Mouse (Mus musculus) embryonic facial prominence, embryonic 13.5 days (tissue): ENCODE data around the gene Zfp106. TPM values are rescaled to one million over a fixed set of nuclear protein-coding genes. Genes with fewer than 3 reads are reported as not detected.
A peak's percentile ranks its signal among the peaks of the same experiment; 100 is the strongest.

Experiments used
- ATAC-seq: fragments of 200-750 bp; cut with Nextera tagmentation; 2 replicates; pipeline ENCODE4 v1.8.0; 2017; ENCODE audit warnings: low read depth; ENCODE audit not compliant: insufficient number of reproducible peaks, insufficient read depth, low FRiP score, low TSS enrichment
- H3K27ac ChIP-seq: fragments of 300-500 bp; sonication (generic); 2 replicates; pipeline ENCODE4 v1.5.1; 2015; ENCODE audit warnings: moderate library complexity, mild to moderate bottlenecking, inconsistent platforms
- H3K27me3 ChIP-seq: fragments of 300-500 bp; sonication (generic); 2 replicates; pipeline ENCODE4 v1.6.1; 2015; ENCODE audit warnings: mild to moderate bottlenecking, inconsistent platforms
- H3K36me3 ChIP-seq: fragments of 300-500 bp; sonication (generic); 2 replicates; pipeline ENCODE4 v1.6.1; 2015; ENCODE audit warnings: mild to moderate bottlenecking, inconsistent platforms
- H3K4me1 ChIP-seq: fragments of 300-500 bp; sonication (generic); 2 replicates; pipeline ENCODE4 v1.6.1; 2015; ENCODE audit warnings: inconsistent platforms
- H3K4me2 ChIP-seq: fragments of 300-500 bp; sonication (generic); 2 replicates; pipeline ENCODE4 v1.6.1; 2015; ENCODE audit warnings: moderate library complexity, mild to moderate bottlenecking, inconsistent platforms
- H3K4me3 ChIP-seq: fragments of 300-500 bp; sonication (generic); 2 replicates; pipeline ENCODE4 v1.5.1; 2015; ENCODE audit warnings: mild to moderate bottlenecking, inconsistent platforms
- H3K9ac ChIP-seq: fragments of 300-500 bp; sonication (generic); 2 replicates; pipeline ENCODE4 v1.6.1; 2015; ENCODE audit warnings: mild to moderate bottlenecking, inconsistent platforms
- H3K9me3 ChIP-seq: fragments of 300-500 bp; sonication (generic); 2 replicates; pipeline ENCODE4 v1.6.1; 2016; ENCODE audit warnings: inconsistent platforms
- WGBS: fragments of 180-500 bp; shearing (Covaris S2); methylation state at CpG from one replicate; pipeline ENCODE4 v1.1.7; 2015; ENCODE audit warnings: mixed read lengths; 5-methylcytosine and 5-hydroxymethylcytosine counted together
- polyA plus RNA-seq: library from polyadenylated mRNA; unstranded; fragments of >200 nt; fragmentation: Nextera tagmentation; extraction: Ambion mirVana; gene quantifications from 2 replicates; pipeline ENCODE4 v1.2.1, GENCODE M21; 2015

Zfp106 gene
- polyA plus RNA-seq, 1 experiment from 2014 or later, result 49.7 TPM

DNA sequence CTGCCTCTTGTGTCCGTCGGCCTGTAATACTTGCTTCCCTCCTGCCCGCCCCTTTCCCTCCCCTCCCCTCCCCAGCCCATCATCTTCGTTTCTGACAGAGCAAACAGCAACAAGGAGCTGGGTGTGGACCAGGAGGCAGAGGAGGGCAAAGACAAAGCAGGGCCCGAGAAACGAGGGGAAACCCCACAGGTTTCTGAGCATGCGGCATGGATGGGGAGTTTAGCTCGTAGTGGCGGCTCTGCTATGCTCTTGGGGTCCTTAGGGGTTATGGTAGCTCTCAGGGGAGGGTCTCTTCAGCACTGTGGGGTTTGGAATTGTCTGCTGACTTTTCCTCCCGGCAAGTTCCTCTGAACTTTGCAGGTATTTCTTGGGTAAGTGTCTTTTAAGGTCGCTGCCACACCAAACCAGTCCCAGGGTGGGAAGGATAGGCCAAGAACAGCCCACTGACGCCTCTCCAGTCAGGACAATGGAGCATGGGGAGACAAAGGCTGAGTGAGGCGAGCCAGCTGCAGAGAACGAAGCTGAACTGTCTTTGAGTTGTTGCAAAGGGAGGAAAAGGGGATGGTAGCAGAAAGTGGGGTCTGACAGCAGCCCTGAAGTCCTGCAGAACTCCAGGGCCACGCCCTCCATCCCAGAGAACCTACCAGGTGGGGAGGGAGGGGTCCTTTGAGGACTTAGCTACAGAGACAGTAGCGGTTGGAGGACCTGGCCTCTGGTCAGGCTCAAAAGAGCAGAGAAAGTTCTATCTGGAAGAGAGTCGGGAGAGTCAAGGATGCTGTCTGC, 62.3 kb downstream of the Zfp106 start:
- H3K4me3 ChIP-seq, result no peak overlapping the region
- no peak overlapping the region for H3K4me2 ChIP-seq
- no peaks in the 10 kb centered on the region for H3K27me3 ChIP-seq
- peaks cover 12% of the 10 kb centered on the region; the same call in 1 of the 2 replicates for H3K4me1 ChIP-seq
- H3K9ac ChIP-seq, result no peak overlapping the region
- H3K9me3 ChIP-seq, result no peaks in the 10 kb centered on the region
- no peak for ATAC-seq
- H3K36me3 ChIP-seq, result peaks cover 20% of the 10 kb centered on the region
- 39% methylated on average over 17 of the region's 17 CpGs for WGBS
- H3K27ac ChIP-seq, result no peak overlapping the region

DNA sequence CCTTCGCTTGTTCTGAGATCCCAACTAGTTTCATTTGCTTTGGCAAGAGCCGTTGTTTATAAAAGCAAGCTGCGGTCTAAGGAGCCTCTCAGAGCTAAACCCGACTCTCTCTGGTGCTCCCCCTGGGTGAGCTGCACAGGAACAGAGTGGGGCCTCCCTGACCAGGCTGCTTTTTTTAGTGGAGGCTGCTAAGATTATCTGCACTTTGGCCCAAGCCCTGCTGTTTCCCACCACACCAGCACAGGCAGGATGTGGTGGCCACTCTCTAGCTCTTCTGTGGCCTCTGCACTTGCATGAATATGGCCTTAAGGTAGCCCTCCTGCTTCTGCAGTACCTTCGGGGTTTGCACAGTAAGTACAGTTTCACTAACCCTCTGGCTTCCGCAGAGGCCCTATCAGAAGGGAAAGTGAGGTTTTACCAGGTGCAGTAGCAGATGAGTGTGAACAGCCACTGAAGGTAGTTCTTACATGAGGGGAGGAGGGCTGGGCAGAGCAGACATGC, 63.6 kb downstream of the Zfp106 start:
- Histone ChIP-seq H3K4me1 (peaks cover 12% of the 10 kb centered on the region; the same call in 1 of the 2 replicates), H3K4me2 (no peak overlapping the region), H3K4me3 (no peak overlapping the region), H3K9ac (no peak overlapping the region), H3K9me3 (no peaks in the 10 kb centered on the region), H3K27me3 (no peaks in the 10 kb centered on the region), H3K27ac (0 out of 2 replicates have a peak overlapping the region, but pooled peaks have one; percentile 44), H3K36me3 (peaks cover 8% of the 10 kb centered on the region)
- WGBS, result 67% methylated on average over 6 of the region's 6 CpGs
- ATAC-seq, result no peak

DNA sequence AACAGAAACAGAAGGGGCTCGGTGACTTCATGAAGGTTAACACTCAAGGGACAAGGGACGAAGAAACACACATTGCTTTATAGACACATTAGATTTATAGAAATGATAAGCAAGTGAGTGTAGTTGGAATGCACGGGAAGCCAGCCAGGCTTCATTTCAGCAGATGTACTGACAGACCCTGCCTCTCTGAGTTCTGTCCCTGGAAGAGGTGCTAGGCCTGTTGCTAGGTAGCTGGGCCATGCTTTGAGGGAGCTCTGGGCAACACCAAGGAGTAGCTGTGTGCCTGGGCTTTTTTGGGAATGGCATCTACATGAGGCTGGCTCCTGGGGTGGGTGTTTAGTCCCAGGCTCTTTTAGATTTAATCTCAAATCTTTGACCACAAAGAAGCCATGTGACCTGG, 67.1 kb downstream of the Zfp106 start:
- 64% methylated on average over 3 of the region's 3 CpGs for WGBS
- Histone ChIP-seq H3K9ac (no peak overlapping the region), H3K36me3 (no peaks in the 10 kb centered on the region), H3K4me1 (peaks cover 6% of the 10 kb centered on the region; the same call in 1 of the 2 replicates), H3K27ac (no peak overlapping the region), H3K9me3 (no peaks in the 10 kb centered on the region), H3K4me2 (no peak overlapping the region), H3K4me3 (no peak overlapping the region), H3K27me3 (no peaks in the 10 kb centered on the region)
- no peak for ATAC-seq

DNA sequence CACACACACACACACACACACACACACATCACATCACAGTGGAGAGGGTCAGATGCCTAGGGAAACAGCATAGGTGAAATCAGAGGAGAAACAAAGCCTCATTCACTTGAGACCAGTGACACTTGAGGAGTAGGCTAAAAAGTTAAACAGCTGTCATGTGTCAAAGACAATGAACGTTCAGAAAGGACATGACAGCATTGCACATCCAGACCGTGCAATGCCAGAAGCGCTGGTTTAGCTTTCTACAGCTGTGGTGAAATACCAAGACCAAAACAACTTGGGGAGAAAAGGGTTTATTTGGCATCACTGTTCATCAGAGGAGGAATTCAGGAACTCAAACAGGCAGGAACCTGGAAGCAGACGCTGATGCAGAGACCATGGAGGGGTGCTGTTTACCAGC, 70.4 kb downstream of the Zfp106 start:
- Histone ChIP-seq H3K4me2 (no peak overlapping the region), H3K27ac (no peak overlapping the region), H3K36me3 (no peaks in the 10 kb centered on the region), H3K4me1 (no peaks in the 10 kb centered on the region), H3K9me3 (no peaks in the 10 kb centered on the region), H3K27me3 (no peaks in the 10 kb centered on the region), H3K9ac (no peak overlapping the region), H3K4me3 (no peak overlapping the region)
- WGBS, result 45% methylated on average over 4 of the region's 4 CpGs
- ATAC-seq, result no peak

DNA sequence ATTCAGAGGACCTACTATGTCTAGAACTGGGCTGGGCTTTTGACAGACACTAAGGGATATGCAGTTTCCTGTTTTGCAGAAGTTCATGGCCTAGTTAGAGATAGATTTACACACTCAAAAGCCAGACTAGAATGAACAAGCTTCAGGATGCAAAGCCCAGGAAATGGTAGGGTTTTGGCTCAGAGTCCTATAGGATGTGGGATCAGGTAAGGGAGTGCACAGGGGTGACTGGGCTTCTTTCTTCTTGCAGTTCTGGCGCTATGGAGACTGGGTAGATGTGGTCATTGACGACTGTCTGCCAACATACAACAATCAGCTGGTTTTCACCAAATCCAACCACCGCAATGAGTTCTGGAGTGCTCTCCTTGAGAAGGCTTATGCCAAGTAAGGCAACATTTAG, 79.4 kb downstream of the Zfp106 start:
- 84% methylated on average over 3 of the region's 3 CpGs for WGBS
- H3K4me1 ChIP-seq, result 0 out of 2 replicates have a peak, but pooled peaks cover 4% of the 10 kb centered on the region
- no peak overlapping the region for H3K4me2 ChIP-seq
- no peak overlapping the region for H3K27ac ChIP-seq
- no peak for ATAC-seq
- no peak overlapping the region for H3K4me3 ChIP-seq
- H3K36me3 ChIP-seq, result no peaks in the 10 kb centered on the region
- H3K9ac ChIP-seq, result no peak overlapping the region
- no peaks in the 10 kb centered on the region for H3K9me3 ChIP-seq
- 0 out of 2 replicates have a peak, but pooled peaks cover 3% of the 10 kb centered on the region for H3K27me3 ChIP-seq

DNA sequence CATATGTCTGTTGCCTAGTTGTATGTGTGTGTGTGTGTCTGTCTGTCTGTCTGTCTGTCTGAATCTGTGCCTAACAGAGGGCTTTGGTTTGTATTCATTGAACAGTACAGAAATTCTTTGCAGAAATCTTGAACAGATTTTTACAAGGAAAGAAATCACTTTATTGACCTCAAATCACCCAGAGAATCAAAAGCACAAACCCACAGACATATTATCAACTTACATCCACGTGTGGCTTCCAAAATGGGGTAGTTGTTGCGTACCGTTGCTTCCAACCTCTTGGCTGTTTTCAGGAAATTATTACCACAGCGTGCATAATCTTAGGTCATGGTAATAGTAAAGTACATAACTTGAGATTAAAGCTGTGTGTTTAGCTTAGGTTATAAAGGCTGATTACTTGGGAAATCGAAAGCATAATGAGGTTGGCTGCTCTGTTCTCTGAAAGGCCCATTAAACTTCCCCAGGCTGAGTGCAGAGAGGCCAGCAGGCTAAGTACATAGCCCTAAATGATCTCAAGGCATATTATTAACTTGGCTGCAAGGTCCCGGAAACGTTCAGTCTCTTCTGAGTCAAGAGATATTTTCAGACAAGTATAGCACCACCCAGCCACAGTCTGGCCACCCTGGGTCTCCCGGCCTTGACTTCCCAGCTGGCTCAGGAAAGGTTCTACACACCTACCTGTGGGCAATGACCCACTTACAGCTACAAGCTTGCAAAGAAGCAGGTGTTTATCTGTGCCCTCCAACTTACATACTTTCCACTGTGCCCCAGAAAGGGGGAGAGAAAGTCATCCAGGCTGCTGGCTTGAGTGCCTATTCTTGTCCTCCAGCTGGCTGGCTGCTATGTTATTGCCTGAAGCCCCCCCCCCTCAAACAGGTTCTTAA, 80.9 kb downstream of the Zfp106 start:
- H3K4me2 ChIP-seq, result no peak overlapping the region
- no peak overlapping the region for H3K9ac ChIP-seq
- 50% methylated on average over 8 of the region's 8 CpGs for WGBS
- 0 out of 2 replicates have a peak, but pooled peaks cover 4% of the 10 kb centered on the region for H3K4me1 ChIP-seq
- no peak overlapping the region for H3K4me3 ChIP-seq
- ATAC-seq, result 0 out of 2 replicates have a peak, but pooled peaks have one; percentile 15
- no peak overlapping the region for H3K27ac ChIP-seq
- H3K27me3 ChIP-seq, result 0 out of 2 replicates have a peak, but pooled peaks cover 3% of the 10 kb centered on the region
- H3K9me3 ChIP-seq, result no peaks in the 10 kb centered on the region
- H3K36me3 ChIP-seq, result no peaks in the 10 kb centered on the region

DNA sequence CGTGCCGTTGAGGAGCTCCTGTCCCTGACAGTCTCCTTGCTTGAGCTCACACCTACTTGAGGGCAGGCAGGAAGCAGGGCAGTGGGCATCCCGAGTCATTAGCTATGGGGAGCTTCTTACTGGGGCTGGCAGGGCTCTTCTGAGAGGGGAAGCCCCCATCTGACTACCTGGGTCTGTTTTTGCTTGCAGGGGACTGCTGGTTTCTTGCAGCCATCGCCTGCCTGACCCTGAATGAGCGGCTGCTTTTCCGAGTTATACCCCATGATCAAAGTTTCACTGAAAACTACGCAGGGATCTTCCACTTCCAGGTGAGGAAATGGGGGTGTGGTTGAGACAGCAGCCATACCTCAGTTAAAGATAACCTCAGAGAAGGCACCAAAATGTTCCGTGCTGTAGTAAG, 81.7 kb downstream of the Zfp106 start:
- ATAC-seq, result no peak
- H3K4me3 ChIP-seq, result no peak overlapping the region
- H3K4me1 ChIP-seq, result 0 out of 2 replicates have a peak, but pooled peaks cover 4% of the 10 kb centered on the region
- H3K27ac ChIP-seq, result no peak overlapping the region
- no peaks in the 10 kb centered on the region for H3K9me3 ChIP-seq
- no peak overlapping the region for H3K9ac ChIP-seq
- no peaks in the 10 kb centered on the region for H3K36me3 ChIP-seq
- H3K4me2 ChIP-seq, result no peak overlapping the region
- 79% methylated on average over 8 of the region's 8 CpGs for WGBS
- H3K27me3 ChIP-seq, result 0 out of 2 replicates have a peak, but pooled peaks cover 3% of the 10 kb centered on the region

DNA sequence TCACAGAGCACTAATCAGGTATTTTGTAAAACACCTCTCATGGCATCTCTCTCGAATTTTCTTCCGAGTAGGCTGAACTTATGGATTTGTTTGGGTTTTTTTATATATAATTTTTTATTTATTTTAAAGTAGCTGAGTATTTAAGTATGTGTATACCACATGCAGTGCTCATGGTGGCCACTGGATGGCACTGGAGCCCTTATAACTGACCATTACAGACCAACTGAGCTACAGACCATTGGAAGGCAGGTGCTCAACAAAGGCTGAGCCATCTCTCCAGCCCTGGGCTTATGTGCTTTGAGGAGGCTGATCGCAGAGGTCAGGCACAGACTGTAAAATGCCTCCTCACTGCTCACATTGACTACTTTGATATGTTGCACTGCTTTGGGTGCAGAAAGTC, 85.0 kb downstream of the Zfp106 start:
- no peaks in the 10 kb centered on the region for H3K9me3 ChIP-seq
- no peak for ATAC-seq
- no peak overlapping the region for H3K27ac ChIP-seq
- no peak overlapping the region for H3K9ac ChIP-seq
- 0 out of 2 replicates have a peak, but pooled peaks cover 4% of the 10 kb centered on the region for H3K4me1 ChIP-seq
- H3K4me2 ChIP-seq, result no peak overlapping the region
- WGBS, result 58% methylated on average over 3 of the region's 3 CpGs
- no peak overlapping the region for H3K4me3 ChIP-seq
- 0 out of 2 replicates have a peak, but pooled peaks cover 3% of the 10 kb centered on the region for H3K27me3 ChIP-seq
- no peaks in the 10 kb centered on the region for H3K36me3 ChIP-seq

DNA sequence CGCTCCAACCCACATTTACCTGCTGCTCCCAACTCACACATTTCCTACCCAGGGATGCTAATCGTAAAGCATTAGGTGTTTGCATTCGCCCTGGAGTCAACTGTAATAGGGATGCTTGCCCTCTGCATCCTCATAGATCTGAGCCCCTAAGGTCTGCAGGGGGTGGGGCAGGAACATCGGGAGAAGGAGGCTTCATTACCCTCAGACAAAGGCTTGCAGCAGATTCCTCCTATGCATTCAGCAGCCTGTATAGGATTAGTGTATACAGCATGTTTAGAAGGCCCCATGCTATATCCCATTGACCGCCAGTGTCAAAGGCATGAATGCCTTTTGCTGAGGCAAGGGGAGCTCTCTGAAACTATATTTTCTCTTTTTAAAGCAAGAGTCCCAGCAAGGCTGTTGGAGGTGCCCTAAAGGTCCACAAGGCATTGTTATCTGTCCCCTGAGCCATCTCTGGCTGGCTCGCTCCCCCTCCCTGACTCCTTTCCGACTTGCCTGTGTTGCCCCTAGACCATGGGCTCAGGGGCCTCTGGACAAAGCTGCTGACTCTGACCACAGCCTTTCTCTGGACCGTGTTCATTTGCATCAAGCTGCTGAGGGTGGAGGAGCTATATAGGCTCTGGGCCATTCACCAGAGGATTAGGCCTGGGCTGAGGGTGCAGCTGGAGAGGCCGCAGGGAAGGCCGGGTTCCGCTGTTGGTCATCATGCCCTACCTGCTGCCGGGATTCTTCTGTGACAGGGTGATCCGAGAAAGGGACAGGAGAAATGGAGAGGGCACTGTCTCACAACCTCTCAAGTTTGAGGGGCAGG, 87.2 kb downstream of the Zfp106 start:
- H3K9me3 ChIP-seq, result no peaks in the 10 kb centered on the region
- WGBS, result 72% methylated on average over 13 of the region's 13 CpGs
- H3K4me1 ChIP-seq, result no peaks in the 10 kb centered on the region
- H3K9ac ChIP-seq, result no peak overlapping the region
- H3K27ac ChIP-seq, result no peak overlapping the region
- no peaks in the 10 kb centered on the region for H3K36me3 ChIP-seq
- no peak overlapping the region for H3K4me2 ChIP-seq
- 0 out of 2 replicates have a peak, but pooled peaks cover 3% of the 10 kb centered on the region for H3K27me3 ChIP-seq
- H3K4me3 ChIP-seq, result no peak overlapping the region
- no peak for ATAC-seq

DNA sequence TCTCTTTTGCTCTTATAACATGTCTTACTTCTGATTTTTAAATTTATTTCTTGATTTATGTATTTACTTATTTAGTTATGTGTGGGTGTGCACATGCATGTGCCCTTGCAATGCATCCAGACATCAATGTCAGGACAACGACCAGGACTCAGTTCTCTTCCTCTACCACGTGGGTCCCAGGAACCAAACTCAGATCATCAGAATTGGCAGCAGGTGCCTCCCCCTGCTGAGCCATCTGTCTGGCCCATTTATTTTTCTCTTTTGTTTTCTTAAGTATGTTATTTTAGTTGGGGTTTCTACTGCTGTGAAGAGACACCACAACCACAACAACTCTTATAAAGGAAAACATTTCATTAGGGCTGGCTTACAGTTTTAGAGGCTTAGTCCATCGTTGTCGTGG, 92.8 kb downstream of the Zfp106 start:
- Histone ChIP-seq H3K27ac (no peak overlapping the region), H3K36me3 (no peaks in the 10 kb centered on the region), H3K4me2 (no peak overlapping the region), H3K9me3 (no peaks in the 10 kb centered on the region), H3K4me3 (no peak overlapping the region), H3K4me1 (no peaks in the 10 kb centered on the region), H3K9ac (no peak overlapping the region), H3K27me3 (no peaks in the 10 kb centered on the region)
- no peak for ATAC-seq
- 80% methylated on average over 4 of the region's 4 CpGs for WGBS

DNA sequence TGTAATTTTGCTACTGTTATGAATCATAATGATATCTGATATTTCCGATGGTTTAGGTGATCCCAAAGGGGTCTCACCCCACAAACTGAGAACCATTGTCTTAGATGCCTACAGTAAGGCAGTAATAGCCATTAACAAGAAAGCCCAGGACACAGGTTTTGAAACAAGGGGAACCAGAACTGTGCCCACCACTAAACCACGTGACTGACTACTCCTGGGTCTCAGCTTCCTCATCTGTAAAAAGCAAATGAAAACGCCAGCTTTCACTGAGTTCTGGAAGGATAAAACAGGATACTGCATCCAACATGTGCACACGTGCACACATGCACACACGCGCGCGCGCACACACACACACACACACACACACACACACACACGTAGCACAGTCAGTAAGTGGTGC, 93.9 kb downstream of the Zfp106 start:
- no peaks in the 10 kb centered on the region for H3K36me3 ChIP-seq
- ATAC-seq, result no peak
- H3K27ac ChIP-seq, result no peak overlapping the region
- no peaks in the 10 kb centered on the region for H3K27me3 ChIP-seq
- H3K4me2 ChIP-seq, result no peak overlapping the region
- no peak overlapping the region for H3K9ac ChIP-seq
- no peaks in the 10 kb centered on the region for H3K9me3 ChIP-seq
- no peak overlapping the region for H3K4me3 ChIP-seq
- 0 out of 2 replicates have a peak, but pooled peaks cover 3% of the 10 kb centered on the region for H3K4me1 ChIP-seq
- WGBS, result 86% methylated on average over 10 of the region's 10 CpGs
